Mouse (Mus musculus) T-helper 17 cell (primary cell): ENCODE data around the gene Hoxc4.

ENCODE experiments used
- in situ Hi-C, 2 experiments: fragments of 300-600 bp; cut with MboI, MseI; formaldehyde crosslinking; loops; 1 replicate in 1 of 2; 2 replicates in 1 of 2; pipeline ENCODE4 v1.15.1; 2025; ENCODE audit warnings: high pct_unique_total_duplicates in 2 of 2

Hoxc4 gene

GRCm38 (mm10) chr15:103083598-103083997 is 64.9 kb downstream of the Hoxc4 start:
- in situ Hi-C loops = no loop called here

- in situ Hi-C loops = no loop called here
These were observed 66.2 kb downstream of the Hoxc4 start for GRCm38 (mm10) chr15:103084944-103085343.

- in situ Hi-C loops = no loop called here
These were observed 67.3 kb downstream of the Hoxc4 start for GRCm38 (mm10) chr15:103085831-103086671.
